Mouse (Mus musculus): ENCODE measurements around the gene Zbtb8a.

- TF ChIP-seq GATA1 (IDR thresholded peaks at IDR 0.05; ENCODE audit: low read length) (no peak), TAL1 (IDR thresholded peaks at IDR 0.05; ENCODE audit: low read length) (no peak)
These were observed 38.0 kb upstream of the Zbtb8a start for GRCm38 (mm10) chr4:129415892-129416291.

Data from erythroblast, embryonic 14.5 days (primary cell).